In the genomic region with DNA sequence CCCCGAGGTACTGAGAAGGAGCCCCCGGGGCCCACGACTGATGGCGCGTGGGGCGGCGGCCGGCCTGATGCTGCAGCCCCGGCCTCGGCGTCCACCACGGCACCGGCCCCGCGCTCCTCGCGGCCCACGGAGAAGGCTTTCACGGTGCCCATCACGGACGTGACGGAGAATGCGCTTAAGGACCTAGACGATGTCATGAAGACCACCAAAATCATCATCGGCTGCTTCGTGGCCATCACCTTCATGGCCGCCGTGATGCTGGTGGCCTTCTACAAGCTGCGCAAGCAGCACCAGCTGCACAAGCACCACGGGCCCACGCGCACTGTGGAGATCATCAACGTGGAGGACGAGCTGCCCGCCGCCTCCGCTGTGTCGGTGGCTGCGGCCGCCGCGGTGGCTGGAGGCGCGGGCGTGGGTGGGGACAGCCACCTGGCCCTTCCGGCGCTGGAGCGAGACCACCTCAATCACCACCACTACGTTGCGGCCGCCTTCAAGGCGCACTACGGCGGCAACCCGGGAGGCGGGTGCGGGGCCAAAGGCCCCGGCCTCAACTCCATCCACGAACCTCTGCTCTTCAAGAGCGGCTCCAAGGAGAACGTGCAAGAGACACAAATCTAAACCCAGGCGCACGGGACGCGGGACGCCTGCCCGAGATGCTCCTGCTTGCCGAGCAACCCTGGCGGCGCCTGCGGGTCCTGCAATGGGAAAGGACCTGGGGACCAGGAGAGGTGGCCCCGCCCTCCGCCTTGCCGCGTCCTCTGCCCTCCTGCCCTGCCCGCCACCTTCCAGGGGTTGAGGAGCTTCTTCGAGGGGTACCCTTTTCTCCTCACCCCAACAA, we compare ENCODE assay signal across 8 mouse cellular contexts. TPM values are rescaled to one million over a fixed set of nuclear protein-coding genes. Genes with fewer than 3 reads are reported as not detected.
A peak's percentile ranks its signal among the peaks of the same experiment; 100 is the strongest.
DNase-seq lines count a peak whose midpoint lies in the region; ATAC-seq and TF ChIP-seq lines count a peak whose summit lies in the region.

No protein-coding gene starts in this region.

- TF ChIP-seq EP300 in stomach, postnatal 0 days (optimal IDR thresholded peaks at IDR 0.05): no peak

- peaks cover 15% of the 10 kb centered on the region for H3K4me1 ChIP-seq in hindbrain, postnatal 0 days (ENCODE audit: insufficient read depth, low read length)
- peaks cover 8% of the 10 kb centered on the region for H3K4me1 ChIP-seq in liver, embryonic 11.5 days (replicated peaks; ENCODE audit: control insufficient read depth, insufficient read depth, low read length)
- H3K4me1 ChIP-seq in stomach, postnatal 0 days (replicated peaks; ENCODE audit: control insufficient read depth, insufficient read depth): no peaks in the 10 kb centered on the region

- H3K27me3 ChIP-seq in hindbrain, postnatal 0 days (ENCODE audit: insufficient read depth, low read length): no peaks in the 10 kb centered on the region
- peaks cover 58% of the 10 kb centered on the region for H3K27me3 ChIP-seq in liver, embryonic 11.5 days (replicated peaks; ENCODE audit: control insufficient read depth, insufficient read depth, low read length)
- H3K27me3 ChIP-seq in stomach, postnatal 0 days (ENCODE audit: control insufficient read depth, insufficient read depth, low read length): peaks cover 10% of the 10 kb centered on the region

- peak; percentile 29 to 57 for DNase-seq in left cerebral cortex, adult 8-10 months (ENCODE audit: low spot score in 2 of 2)
- no peak for DNase-seq in left cerebral cortex, adult 11 months (ENCODE audit: low spot score)
- peak; percentile 64 for DNase-seq in brain, adult 2 months (ENCODE audit: low read depth, low spot score)
- DNase-seq in hindbrain, postnatal 0 days (ENCODE audit: low spot score): peak; percentile 70
- DNase-seq in liver, embryonic 11.5 days (ENCODE audit: low spot score): peak; percentile 65
- peak; percentile 74 for DNase-seq in stomach, postnatal 0 days (ENCODE audit: low spot score)
- DNase-seq in T-cell, adult 2 months (ENCODE audit: low spot score): no peak

- H3K4me3 ChIP-seq in hindbrain, postnatal 0 days (ENCODE audit: low read length): no peak overlapping the region
- peak overlapping the region; percentile 16; the same call in 1 of the 2 replicates for H3K4me3 ChIP-seq in liver, embryonic 11.5 days (ENCODE audit: low read depth, low read length)
- H3K4me3 ChIP-seq in stomach, postnatal 0 days (ENCODE audit: low read depth, low read length): no peak overlapping the region; the same call in 1 of the 2 replicates

- peak; percentile 46 for TF ChIP-seq CTCF in hindbrain, postnatal 0 days (IDR thresholded peaks at IDR 0.05; ENCODE audit: low read depth)
- TF ChIP-seq CTCF in stomach, postnatal 0 days (IDR thresholded peaks at IDR 0.05; ENCODE audit: low read depth): peak; percentile 64

- H3K4me2 ChIP-seq in hindbrain, postnatal 0 days (ENCODE audit: low read depth, low read length): no peak overlapping the region
- peak overlapping the region; percentile 13; the same call in 1 of the 2 replicates for H3K4me2 ChIP-seq in liver, embryonic 11.5 days
- H3K4me2 ChIP-seq in stomach, postnatal 0 days (replicated peaks; ENCODE audit: low read depth): no peak overlapping the region

- 35% methylated on average over 73 of the region's 77 CpGs for WGBS in hindbrain, postnatal 0 days
- WGBS in liver, embryonic 11.5 days: 12% methylated on average over 77 of the region's 77 CpGs
- 13% methylated on average over 76 of the region's 77 CpGs for WGBS in stomach, postnatal 0 days

- ATAC-seq in common myeloid progenitor, adult 5-6 weeks (replicated peaks; ENCODE audit: low read depth, poor library complexity, severe bottlenecking): peak; percentile 72
- no peak for ATAC-seq in hindbrain, postnatal 0 days
- ATAC-seq in liver, embryonic 11.5 days (replicated peaks; ENCODE audit: low FRiP score): no peak
- no peak for ATAC-seq in stomach, postnatal 0 days (ENCODE audit: low FRiP score, low TSS enrichment)

- no peaks in the 10 kb centered on the region for H3K9me3 ChIP-seq in hindbrain, postnatal 0 days (ENCODE audit: low read length)
- no peaks in the 10 kb centered on the region for H3K9me3 ChIP-seq in liver, embryonic 11.5 days (ENCODE audit: control insufficient read depth, low read length)
- no peaks in the 10 kb centered on the region for H3K9me3 ChIP-seq in stomach, postnatal 0 days (ENCODE audit: control insufficient read depth, low read length)

- H3K27ac ChIP-seq in hindbrain, postnatal 0 days: peak overlapping the region; percentile 36
- no peak overlapping the region for H3K27ac ChIP-seq in liver, embryonic 11.5 days (ENCODE audit: low read depth, low read length)
- H3K27ac ChIP-seq in stomach, postnatal 0 days (replicated peaks): no peak overlapping the region

- no peak overlapping the region; the same call in 1 of the 2 replicates for H3K9ac ChIP-seq in hindbrain, postnatal 0 days (replicated peaks; ENCODE audit: low read length)
- no peak overlapping the region for H3K9ac ChIP-seq in liver, embryonic 11.5 days (ENCODE audit: low read depth, low read length)
- H3K9ac ChIP-seq in stomach, postnatal 0 days (ENCODE audit: low read length): no peak overlapping the region

- peaks cover 42% of the 10 kb centered on the region for H3K36me3 ChIP-seq in hindbrain, postnatal 0 days (ENCODE audit: insufficient read depth, low read length)
- no peaks in the 10 kb centered on the region for H3K36me3 ChIP-seq in liver, embryonic 11.5 days (ENCODE audit: control insufficient read depth, insufficient read depth, low read length)
- H3K36me3 ChIP-seq in stomach, postnatal 0 days (ENCODE audit: control insufficient read depth, insufficient read depth, low read length): no peaks in the 10 kb centered on the region

RNA-seq across cellular contexts. Expression of gene Aspdh, which starts 2.8 kb away (rescaled TPM):
- total RNA-seq in left cerebral cortex, adult 8-10 months (2022): 1 to 10 TPM; 5.2 to 9.7 (median 6.4) TPM
- total RNA-seq in common myeloid progenitor, adult 5-6 weeks (2017): not detected in 2 replicates
- 10.2 and 15.5 TPM in 2 replicates for total RNA-seq in hindbrain, postnatal 0 days (2014; rRNA removed)
- 3.1 and 3.8 TPM in 2 replicates for polyA plus RNA-seq in hindbrain, postnatal 0 days (2015; fragmentation: Nextera tagmentation; extraction: Ambion mirVana)
- 5.6 and 6.4 TPM in 2 replicates for polyA plus RNA-seq in liver, embryonic 11.5 days (2014; fragmentation: Nextera tagmentation; extraction: Ambion mirVana)
- 0.12 and 0.21 TPM in 2 replicates for polyA plus RNA-seq in stomach, postnatal 0 days (2015; fragmentation: Nextera tagmentation; extraction: Ambion mirVana)

RNA-seq across cellular contexts. Expression of gene Josd2, which starts 5.3 kb away (rescaled TPM):
- 10 to 100 TPM; 84.0 to 90.6 (median 87.5) TPM for total RNA-seq in left cerebral cortex, adult 8-10 months (2022)
- 26.0 and 37.3 TPM in 2 replicates for total RNA-seq in common myeloid progenitor, adult 5-6 weeks (2017)
- 32.7 and 44.5 TPM in 2 replicates for total RNA-seq in hindbrain, postnatal 0 days (2014; rRNA removed)
- 28.3 and 32.7 TPM in 2 replicates for polyA plus RNA-seq in hindbrain, postnatal 0 days (2015; fragmentation: Nextera tagmentation; extraction: Ambion mirVana)
- 145 and 146 TPM in 2 replicates for polyA plus RNA-seq in liver, embryonic 11.5 days (2014; fragmentation: Nextera tagmentation; extraction: Ambion mirVana)
- polyA plus RNA-seq in stomach, postnatal 0 days (2015; fragmentation: Nextera tagmentation; extraction: Ambion mirVana): 32.8 and 33.7 TPM in 2 replicates

RNA-seq across cellular contexts. Expression of gene Lrrc4b, which starts 33.6 kb away (rescaled TPM):
- 100 to 1,000 TPM; 272 to 301 (median 284) TPM for total RNA-seq in left cerebral cortex, adult 8-10 months (2022)
- total RNA-seq in common myeloid progenitor, adult 5-6 weeks (2017): not detected in 2 replicates
- total RNA-seq in hindbrain, postnatal 0 days (2014; rRNA removed): 562 and 663 TPM in 2 replicates
- polyA plus RNA-seq in hindbrain, postnatal 0 days (2015; fragmentation: Nextera tagmentation; extraction: Ambion mirVana): 19.6 and 22.7 TPM in 2 replicates
- polyA plus RNA-seq in liver, embryonic 11.5 days (2014; fragmentation: Nextera tagmentation; extraction: Ambion mirVana): 0.25 and 0.52 TPM in 2 replicates
- polyA plus RNA-seq in stomach, postnatal 0 days (2015; fragmentation: Nextera tagmentation; extraction: Ambion mirVana): 0.36 and 0.52 TPM in 2 replicates

RNA-seq across cellular contexts. Expression of gene Emc10, which starts 33.9 kb away (rescaled TPM):
- 100 to 1,000 TPM; 186 to 208 (median 193) TPM for total RNA-seq in left cerebral cortex, adult 8-10 months (2022)
- 29.5 and 38.8 TPM in 2 replicates for total RNA-seq in common myeloid progenitor, adult 5-6 weeks (2017)
- total RNA-seq in hindbrain, postnatal 0 days (2014; rRNA removed): 311 and 319 TPM in 2 replicates
- polyA plus RNA-seq in hindbrain, postnatal 0 days (2015; fragmentation: Nextera tagmentation; extraction: Ambion mirVana): 138 and 152 TPM in 2 replicates
- 72.8 and 75.2 TPM in 2 replicates for polyA plus RNA-seq in liver, embryonic 11.5 days (2014; fragmentation: Nextera tagmentation; extraction: Ambion mirVana)
- 60.7 and 65.5 TPM in 2 replicates for polyA plus RNA-seq in stomach, postnatal 0 days (2015; fragmentation: Nextera tagmentation; extraction: Ambion mirVana)

RNA-seq across cellular contexts. Expression of gene Fam71e1, which starts 33.9 kb away (rescaled TPM):
- total RNA-seq in left cerebral cortex, adult 8-10 months (2022): 10 to 100 TPM; 19.7 to 22.5 (median 20.8) TPM
- total RNA-seq in common myeloid progenitor, adult 5-6 weeks (2017): 3.1 TPM in 1 of 2 replicates, not detected in the other
- 19.7 and 19.8 TPM in 2 replicates for total RNA-seq in hindbrain, postnatal 0 days (2014; rRNA removed)
- polyA plus RNA-seq in hindbrain, postnatal 0 days (2015; fragmentation: Nextera tagmentation; extraction: Ambion mirVana): 26.7 and 31.9 TPM in 2 replicates
- 4.7 and 5.9 TPM in 2 replicates for polyA plus RNA-seq in liver, embryonic 11.5 days (2014; fragmentation: Nextera tagmentation; extraction: Ambion mirVana)
- 5.9 and 8.3 TPM in 2 replicates for polyA plus RNA-seq in stomach, postnatal 0 days (2015; fragmentation: Nextera tagmentation; extraction: Ambion mirVana)

Comparison
In these comparisons a context has a peak if more than half of its experiments do, and no peak if none do; other contexts are left out.
1. DNase-seq: peak in left cerebral cortex, adult 8-10 months (2 of 2), brain, adult 2 months (single experiment), hindbrain, postnatal 0 days (single experiment), liver, embryonic 11.5 days (single experiment) and stomach, postnatal 0 days (single experiment); none in left cerebral cortex, adult 11 months (single experiment) and T-cell, adult 2 months (single experiment).
2. RNA of gene Lrrc4b, which starts 33.6 kb away (total RNA-seq): 562 to 663 TPM in hindbrain, postnatal 0 days and 272 to 301 TPM in left cerebral cortex, adult 8-10 months; not detected in common myeloid progenitor, adult 5-6 weeks; every median in the first group is over 100 times any median in the second.